Mouse (Mus musculus) heart, postnatal 4 days (tissue): ENCODE data around the gene Smarca4. TPM values are rescaled to one million over a fixed set of nuclear protein-coding genes. Genes with fewer than 3 reads are reported as not detected.
"Not testable (repeated sequence)": the region's sequence is repeated elsewhere in the genome, so short reads cannot be mapped to it uniquely, and the experiment has no call there.

Source experiments
- DNase-seq: peaks from one replicate; pipeline ENCODE4 v3.0.0; 2021
- total RNA-seq, 2 experiments: library from RNA; stranded (reverse); gene quantifications; 2 replicates each; pipeline ENCODE4 v1.2.3; 2021

Gene Smarca4
- total RNA-seq = 10 to 100 TPM; 74.5 to 80.1 TPM

- DNase-seq = peak; percentile 100
These were observed at the start of gene Smarca4 for GRCm38 (mm10) chr9:21615617-21616231. Gene Smarca4, plus strand, starts transcription at chr9:21616169.

- no peak for DNase-seq
These were observed 49.4 kb upstream of the Smarca4 start for GRCm38 (mm10) chr9:21566538-21566937.

- no peak for DNase-seq
These were observed 48.9 kb upstream of the Smarca4 start for GRCm38 (mm10) chr9:21567051-21567450.

- DNase-seq = no peak
These were observed 47.2 kb upstream of the Smarca4 start for GRCm38 (mm10) chr9:21568657-21569255.

GRCm38 (mm10) chr9:21574012-21574801 lies 41.8 kb upstream of the Smarca4 start:
- DNase-seq = peak; percentile 12

GRCm38 (mm10) chr9:21575253-21575652 lies 40.7 kb upstream of the Smarca4 start:
- no peak for DNase-seq

- no peak for DNase-seq
These were observed 39.7 kb upstream of the Smarca4 start for GRCm38 (mm10) chr9:21576286-21576685.

- DNase-seq = no peak
These were observed 37.7 kb upstream of the Smarca4 start for GRCm38 (mm10) chr9:21578226-21578625.

- no peak for DNase-seq
These were observed 30.6 kb upstream of the Smarca4 start for GRCm38 (mm10) chr9:21585401-21585800.

GRCm38 (mm10) chr9:21587678-21588349 lies 28.2 kb upstream of the Smarca4 start:
- no peak for DNase-seq

- no peak for DNase-seq
These were observed 27.6 kb upstream of the Smarca4 start for GRCm38 (mm10) chr9:21588350-21588749.

GRCm38 (mm10) chr9:21589538-21589937 lies 26.4 kb upstream of the Smarca4 start:
- no peak for DNase-seq

- no peak for DNase-seq
These were observed 24.7 kb upstream of the Smarca4 start for GRCm38 (mm10) chr9:21591127-21591830.

- no peak for DNase-seq
These were observed 23.9 kb upstream of the Smarca4 start for GRCm38 (mm10) chr9:21591831-21592702.

GRCm38 (mm10) chr9:21592703-21593121 lies 23.3 kb upstream of the Smarca4 start, which contains the start of the genes Timm29 and Yipf2:
Gene Timm29, plus strand, starts transcription at chr9:21592722.
Gene Yipf2, minus strand, starts transcription at chr9:21592828.
- DNase-seq = peak; percentile 91

- DNase-seq = peak; percentile 63
These were observed 22.7 kb upstream of the Smarca4 start for GRCm38 (mm10) chr9:21593122-21593721.

- DNase-seq = not testable (repeated sequence)
These were observed 21.6 kb upstream of the Smarca4 start for GRCm38 (mm10) chr9:21594350-21594749.

GRCm38 (mm10) chr9:21594838-21595237 lies 21.1 kb upstream of the Smarca4 start:
- DNase-seq = no peak

GRCm38 (mm10) chr9:21598198-21598597 lies 17.8 kb upstream of the Smarca4 start:
- no peak for DNase-seq

GRCm38 (mm10) chr9:21600186-21600585 lies 15.8 kb upstream of the Smarca4 start:
- DNase-seq = no peak

GRCm38 (mm10) chr9:21601073-21601472 lies 14.9 kb upstream of the Smarca4 start:
- DNase-seq = no peak
